Mouse (Mus musculus) cerebellum, adult 9-10 months (tissue): ENCODE results near the gene Prkn.
A peak's percentile ranks its signal among the peaks of the same experiment; 100 is the strongest.

Source experiments
- DNase-seq: peaks from one replicate; pipeline ENCODE4 v3.0.0; 2022

The Prkn gene

DNA sequence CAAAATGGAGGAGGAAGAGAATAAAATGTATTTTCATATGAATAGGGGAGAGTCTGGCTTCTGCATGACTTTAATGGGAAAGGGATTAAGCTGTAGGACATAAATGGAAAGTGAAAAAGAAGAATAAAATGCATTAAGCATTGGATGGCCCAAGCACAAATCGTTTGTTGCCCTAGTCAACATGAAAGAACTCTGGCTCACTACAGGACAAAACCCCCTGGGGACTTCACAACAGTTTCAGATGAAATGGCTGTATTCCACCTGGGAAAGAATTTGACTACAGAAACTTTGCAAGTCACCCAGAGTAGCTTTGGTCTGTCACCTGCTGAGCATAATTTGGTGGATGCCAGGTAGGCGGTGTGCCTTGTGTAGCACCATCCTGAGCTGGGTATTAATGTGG, 925.4 kb downstream of the Prkn start:
- no peak for DNase-seq

DNA sequence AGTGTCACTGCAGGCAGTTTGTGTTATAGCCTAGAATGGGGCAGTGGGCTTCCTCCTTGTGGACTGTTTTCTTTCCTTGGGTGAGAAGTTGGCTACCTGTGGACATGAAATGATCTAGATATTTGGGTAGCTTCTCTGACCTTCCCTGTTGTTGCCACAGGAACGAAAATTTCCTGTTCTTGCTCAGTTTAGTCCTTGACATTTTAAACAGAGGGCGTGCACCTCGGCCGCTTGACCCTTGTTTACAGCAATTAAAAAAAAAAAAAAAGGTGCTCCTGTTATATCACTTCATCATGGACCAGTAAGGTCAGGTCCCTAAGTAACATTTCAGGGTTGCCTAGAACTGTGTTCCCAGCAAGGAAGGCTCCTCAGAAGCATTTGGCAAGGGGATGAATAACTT, 927.1 kb downstream of the Prkn start:
- DNase-seq: no peak

DNA sequence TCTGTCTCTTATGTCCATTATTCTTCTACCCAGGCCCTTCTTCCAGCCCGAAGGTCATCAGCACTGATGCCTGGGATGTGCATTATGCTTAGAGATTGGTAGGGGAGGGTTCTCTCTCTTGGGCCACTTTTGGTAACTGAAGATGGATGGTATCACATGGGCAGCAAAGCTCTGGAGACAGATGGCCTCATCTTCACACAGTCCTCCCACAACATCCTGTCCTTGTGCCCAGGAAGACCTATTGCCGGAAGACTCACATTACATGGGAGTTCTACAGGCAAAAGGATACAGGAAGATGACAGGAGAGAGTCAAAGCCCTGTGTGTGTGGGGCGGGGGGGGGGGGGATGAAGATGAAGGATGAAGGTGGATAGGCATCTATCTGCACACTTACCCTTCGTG, 928.2 kb downstream of the Prkn start:
- DNase-seq: peak; percentile 34

DNA sequence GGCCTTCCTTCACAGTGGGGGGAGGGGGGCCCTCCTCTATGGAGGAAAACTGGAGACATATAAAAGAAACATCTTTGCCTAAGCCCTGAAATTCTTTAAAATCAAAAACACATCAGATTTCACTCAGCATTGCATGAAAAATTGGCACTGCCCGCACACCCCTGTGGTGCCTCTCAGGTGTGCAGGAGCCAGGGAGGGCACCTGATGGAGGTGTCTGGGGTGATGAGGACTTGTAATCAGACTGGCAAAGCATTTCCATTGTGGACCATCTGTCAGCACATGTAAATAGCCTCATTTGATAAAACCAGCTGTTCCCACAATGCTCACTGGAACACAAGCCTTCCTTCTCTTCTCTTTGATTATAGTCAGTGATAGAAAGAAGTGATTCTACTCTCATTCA, 928.8 kb downstream of the Prkn start:
- peak; percentile 81 for DNase-seq

DNA sequence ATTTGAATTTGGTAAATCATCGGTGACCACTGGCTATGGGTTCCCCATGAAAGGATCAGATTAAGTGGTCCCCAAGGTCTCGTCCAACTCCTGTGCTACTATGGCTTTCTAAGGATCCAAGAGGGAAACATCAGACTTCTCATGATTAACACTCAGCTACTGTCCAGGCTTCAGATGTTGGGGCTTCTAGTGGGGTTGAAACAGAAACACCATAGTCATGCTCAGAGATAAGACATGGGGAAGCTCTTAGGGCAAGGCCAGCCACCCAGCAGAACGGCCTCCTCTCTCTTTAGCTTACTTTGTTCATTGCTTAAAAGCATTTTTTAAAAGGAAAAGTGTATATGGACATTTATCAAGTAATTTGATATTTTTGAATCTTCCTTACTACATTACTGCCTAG, 929.3 kb downstream of the Prkn start:
- DNase-seq: no peak

DNA sequence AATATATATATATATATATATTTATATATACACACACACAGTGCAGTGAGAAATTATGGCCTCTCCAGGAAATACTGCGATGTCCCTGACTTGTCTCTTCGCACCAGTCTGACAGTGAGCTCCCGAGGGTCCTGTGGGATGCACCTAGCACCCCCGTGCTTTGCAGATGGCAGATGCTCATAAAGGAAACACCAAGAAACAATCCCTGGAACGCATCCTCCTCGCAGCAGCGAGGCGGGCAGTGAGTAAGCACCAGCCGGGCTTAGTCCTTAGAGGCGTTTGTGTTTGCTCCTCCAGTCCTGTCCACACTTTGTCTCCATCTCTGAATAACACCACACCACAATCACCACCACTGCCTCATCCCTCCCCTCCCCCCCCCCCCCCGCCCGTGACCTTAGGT, 939.4 kb downstream of the Prkn start:
- DNase-seq: no peak

DNA sequence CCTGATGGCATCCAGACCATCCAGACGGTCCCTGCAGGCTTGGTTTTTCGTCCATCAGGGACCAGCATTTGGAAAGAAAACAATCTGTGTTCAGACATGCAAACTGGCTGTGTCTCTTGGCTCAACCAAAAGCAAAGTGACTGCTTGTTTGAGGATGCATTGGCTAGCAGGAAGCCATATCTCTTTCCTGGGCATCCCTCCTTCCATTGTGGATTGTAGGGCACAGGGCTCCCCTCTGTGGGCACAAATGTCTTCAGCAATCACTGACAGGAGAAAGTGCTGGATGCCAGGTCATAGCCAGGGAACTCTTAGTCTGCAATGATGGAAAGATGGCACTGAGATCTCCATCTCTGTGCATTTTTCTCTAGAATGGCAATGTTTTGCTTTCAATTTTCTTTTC, 939.8 kb downstream of the Prkn start:
- DNase-seq: peak; percentile 18

DNA sequence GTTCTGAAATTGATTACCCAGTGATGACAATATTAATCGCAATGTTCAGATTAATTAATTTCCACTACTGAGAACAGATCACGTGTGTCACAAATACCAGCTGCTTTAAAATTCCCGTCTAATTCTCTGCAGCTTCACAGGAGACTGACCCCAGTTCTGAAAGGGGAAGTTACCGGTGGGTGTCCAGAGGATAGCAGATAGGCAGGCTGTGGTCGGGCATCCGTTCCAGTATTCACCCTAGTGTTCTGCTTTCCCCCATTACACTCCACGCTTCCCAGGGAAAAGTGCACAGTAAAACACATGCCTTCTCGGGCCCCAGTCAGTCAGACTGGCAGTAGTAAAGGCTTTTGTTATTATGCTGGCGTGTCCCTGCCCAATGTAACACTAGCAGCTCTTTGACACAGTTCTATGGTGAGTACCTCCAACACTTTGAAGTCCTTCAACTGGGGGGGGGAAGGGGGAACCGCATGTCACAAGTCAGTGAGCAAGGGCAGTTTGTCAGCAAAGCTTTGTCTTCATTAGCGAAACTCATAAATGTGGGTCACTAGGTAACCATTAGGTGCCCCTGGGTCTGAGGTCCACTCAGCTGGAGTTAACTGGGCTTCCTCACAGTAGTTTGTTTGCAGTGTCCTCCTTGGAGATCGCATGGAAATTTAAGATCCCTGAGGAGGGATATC, 940.8 kb downstream of the Prkn start:
- DNase-seq: no peak

DNA sequence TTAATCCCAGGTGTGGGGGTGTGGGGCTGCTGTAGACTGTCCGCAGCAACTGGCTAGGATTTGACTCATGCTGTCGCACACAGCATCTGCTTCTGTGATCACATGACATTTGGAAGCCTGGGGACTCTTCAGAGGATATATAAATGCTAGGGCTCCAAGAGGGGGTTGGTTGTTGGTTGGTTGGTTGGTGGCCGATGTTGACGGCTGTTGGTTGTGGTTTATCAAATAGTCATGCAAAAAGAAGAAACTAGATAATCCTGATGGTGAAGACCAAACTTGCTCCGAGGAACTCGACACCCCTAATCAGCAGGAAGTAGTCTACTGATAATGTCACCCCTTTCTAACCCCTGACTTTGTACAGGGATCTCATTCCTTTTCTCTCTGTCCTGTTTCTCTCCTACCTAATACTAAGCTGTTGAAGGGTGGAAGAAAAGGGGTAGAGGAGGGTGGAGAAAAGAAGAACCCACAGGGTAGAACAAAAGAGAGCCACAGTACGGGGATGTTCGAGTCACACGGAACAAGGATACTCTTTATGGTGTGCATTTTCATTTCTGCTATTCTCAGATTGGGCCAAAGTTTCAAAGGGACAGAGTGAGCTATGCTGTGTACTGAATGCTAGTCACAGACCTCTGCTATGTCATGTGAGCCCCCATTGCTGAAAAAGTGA, 948.2 kb downstream of the Prkn start:
- DNase-seq: no peak

DNA sequence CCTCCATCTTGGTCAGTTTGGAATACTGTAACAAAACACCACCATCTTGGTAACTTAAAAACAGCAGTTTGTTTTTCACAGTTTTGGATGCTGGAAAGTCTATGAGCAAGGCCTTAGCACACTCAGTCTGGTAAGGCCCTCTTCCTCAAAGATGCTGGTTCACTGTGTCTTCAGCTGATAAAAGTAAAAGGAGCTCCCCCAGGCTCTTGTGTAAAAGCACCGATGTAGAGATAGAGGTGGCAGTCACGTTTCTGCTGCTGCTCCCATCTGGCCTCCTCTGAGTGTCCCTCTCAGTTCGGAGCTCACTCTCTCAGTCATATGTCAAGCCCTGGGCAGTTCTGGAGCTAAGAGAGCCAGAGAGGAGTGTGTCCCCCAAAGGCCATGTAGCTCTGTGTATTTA, 955.8 kb downstream of the Prkn start:
- no peak for DNase-seq

DNA sequence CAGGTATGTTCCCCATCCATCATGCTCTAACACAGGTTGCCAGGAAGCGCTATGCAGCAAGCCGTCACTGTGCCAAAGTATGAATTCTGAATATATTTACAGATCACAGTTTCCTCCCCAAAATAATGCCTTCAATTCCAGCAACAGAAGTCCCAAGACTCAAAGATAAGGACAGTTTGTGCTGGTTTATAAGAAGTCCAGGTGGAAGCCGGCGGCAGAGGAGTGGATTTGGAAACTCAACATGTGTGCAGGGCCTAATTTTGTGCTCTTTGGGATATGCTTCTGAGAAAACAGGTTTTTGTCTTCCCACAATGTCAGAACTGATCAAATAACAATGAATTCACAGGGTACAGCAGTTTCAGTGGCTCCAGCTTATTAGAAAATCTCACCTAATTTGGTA, 961.0 kb downstream of the Prkn start:
- DNase-seq: no peak

DNA sequence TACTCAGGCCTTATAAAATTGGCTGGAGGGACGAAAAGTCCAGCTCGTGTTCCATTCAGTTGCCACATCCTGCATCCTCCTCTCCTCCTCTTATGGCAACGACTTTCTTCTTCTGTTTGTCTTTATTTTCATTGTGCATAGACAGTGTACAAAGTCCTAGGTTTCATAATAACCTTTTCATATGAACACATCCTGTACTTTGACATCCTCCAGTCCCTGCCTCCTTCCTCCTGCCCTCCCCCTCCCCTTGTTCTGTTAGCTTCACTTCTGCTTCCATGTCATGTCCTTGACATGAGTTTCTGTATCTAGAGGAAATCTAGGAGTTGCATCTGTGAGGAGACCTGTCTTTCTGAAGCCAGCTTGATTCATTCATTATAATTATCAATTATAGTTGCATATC, 967.1 kb downstream of the Prkn start:
- no peak for DNase-seq

DNA sequence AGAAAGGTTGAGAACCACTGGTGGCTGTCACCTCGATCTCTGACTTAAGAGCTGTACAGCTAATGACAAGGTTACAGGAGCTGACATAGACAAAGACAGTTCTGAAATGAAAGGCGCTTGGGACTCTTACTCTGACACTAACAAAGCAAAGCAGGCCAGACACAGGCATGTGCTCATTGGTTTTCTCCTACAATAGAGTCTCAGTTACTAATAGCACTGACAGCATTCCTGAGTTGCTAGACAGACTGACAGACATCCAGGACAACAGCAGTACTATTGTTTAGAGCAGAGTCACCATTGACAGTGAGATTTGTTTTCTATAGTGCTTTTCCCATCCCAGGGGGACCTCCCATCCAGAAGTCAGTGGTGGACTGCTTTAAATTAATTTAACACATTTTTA, 977.7 kb downstream of the Prkn start:
- DNase-seq: no peak

DNA sequence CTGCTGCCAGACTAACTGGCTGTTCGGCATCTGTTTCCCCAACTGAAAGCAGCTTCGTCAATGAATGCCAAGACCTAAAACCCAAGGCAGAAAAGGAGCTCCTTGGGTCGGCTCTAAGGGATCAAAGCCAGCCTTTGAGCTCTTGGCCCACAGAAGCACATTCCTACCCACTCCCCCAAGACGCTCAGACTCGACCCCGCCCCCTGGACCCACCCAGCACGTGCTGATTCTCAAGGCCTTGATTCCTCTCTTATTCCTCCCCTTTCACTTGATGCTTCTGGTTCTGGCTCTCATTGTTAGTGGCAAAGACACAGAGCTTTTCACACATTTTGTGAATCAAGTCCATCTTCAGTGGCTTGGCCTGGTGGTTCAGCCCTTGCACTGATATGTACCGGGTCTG, 979.3 kb downstream of the Prkn start:
- DNase-seq: no peak

DNA sequence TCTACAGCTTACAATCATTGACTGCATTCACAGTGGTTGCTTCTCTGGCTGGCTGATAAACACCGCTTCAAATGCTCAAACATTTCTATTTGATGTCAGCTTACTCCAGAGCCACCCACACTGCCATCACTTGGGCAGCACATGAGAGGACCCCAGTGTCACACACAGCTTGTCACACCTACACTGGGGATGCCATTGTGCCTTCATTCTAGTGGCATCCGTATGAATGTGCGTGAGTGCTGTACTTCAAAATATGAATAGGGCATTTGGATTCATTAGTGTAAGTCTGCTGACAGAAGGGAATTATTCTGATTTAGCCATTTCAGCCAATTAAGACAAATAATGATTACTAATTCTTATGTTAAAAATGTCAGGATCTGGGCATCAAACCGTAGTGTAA, 980.6 kb downstream of the Prkn start:
- no peak for DNase-seq

DNA sequence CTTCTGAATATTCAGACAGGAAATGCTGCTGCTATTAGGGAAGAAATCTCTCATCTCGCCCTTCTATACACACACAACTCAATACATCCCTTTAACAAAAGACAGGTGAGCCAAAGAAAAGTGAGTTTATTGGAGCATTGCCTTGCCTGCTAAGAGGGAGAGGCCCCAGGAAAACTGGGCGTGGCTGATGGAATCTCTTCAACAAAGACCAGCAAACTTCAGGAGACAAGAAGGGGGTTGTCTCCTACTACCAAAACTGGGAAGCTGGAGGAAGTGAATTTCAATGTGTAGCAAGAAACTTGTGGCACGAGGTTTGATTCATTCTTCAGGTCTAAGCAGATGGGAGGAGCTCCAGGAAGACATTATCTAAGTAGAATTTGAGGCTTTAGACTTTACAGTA, 989.3 kb downstream of the Prkn start:
- DNase-seq: no peak

DNA sequence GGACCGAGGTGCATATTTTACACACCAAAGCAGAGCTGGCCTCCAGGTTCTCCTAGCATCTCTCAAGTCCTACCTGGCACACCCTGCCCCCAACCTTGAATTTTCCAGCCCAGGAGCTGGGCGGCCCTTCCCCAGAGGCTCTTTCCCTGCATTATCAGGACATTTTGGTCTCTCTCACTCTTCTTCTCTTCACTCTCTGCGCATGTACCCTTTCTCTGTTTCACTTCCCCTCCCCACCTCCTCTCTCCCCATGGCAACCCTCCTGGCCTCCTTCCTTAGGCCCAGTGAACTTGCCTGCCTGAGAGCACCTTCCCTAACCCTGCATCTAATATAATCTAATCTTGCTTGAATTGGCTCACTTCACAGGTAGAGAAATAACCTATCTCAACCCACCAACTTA, 996.9 kb downstream of the Prkn start:
- no peak for DNase-seq

DNA sequence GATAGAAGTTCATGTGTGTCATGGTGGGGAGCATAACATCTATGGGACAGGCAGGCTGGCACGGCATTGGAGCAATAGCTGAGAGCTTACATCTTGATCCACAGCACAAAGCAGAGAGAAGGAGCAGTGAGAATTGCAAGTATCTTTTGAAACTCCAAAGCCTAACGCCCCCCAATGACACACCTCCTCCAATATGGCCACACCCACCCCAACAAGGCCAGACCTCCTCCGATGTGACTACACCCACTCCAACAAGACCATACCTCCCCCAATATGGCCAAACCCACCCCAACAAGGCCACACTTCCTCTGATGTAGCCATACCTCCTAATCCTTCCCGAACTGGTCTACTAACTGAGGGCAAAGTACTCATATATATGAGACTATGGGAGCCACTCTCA, 1004.3 kb downstream of the Prkn start:
- no peak for DNase-seq

DNA sequence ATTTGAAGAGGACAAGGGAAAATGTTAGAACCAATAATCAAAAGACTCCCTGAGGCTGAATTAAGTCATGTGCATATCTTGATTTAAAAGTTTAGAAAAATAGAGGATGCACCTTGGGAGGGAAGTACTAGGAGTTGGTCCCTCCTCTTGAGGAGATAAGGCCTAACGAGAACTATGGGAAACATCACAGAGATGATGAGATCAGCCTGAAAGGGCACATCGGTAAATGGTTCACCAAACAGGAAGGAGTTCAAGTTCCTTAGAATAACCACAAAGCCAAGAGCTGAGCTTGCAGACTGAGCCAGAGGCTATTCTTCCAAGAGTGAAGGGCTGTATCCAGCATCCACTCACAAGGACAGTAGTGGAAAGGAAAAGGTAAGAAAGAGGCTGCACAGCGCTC, 1004.8 kb downstream of the Prkn start:
- no peak for DNase-seq

DNA sequence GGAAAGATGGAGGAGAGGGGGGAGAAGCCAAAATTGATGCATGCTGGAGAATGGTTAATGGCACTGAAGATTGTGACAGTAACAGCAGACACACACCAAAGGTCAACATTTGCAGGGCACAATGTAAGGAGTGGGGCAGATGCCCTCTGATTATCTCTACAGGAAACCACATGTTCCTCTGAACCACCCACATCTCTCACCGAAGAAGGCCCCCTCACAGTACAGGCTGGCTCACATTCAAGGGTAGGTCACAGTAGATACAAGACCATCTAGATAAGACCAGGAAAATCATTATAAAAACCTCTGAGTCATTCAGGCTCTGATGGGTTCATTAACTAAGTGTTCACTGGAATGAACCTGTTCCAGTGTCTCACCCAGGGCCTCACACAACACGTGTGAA, 1005.3 kb downstream of the Prkn start:
- no peak for DNase-seq

DNA sequence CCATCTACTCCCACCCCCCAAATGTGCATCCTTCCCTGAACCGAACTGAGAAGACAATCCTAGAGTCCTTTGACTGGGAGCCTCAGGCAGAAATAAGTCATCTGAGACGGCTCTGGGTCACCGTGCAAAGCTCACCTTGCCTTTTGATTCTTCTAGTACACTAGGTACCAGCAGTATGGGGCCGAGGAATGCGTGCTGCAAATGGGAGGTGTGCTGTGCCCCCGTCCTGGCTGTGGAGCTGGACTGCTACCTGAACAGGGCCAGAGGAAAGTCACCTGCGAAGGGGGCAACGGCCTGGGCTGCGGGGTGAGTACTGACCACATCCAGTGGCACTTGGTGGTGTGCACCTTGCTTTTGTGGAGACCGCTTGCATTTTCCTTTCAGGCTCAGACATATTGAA, 1014.4 kb downstream of the Prkn start:
- no peak for DNase-seq

DNA sequence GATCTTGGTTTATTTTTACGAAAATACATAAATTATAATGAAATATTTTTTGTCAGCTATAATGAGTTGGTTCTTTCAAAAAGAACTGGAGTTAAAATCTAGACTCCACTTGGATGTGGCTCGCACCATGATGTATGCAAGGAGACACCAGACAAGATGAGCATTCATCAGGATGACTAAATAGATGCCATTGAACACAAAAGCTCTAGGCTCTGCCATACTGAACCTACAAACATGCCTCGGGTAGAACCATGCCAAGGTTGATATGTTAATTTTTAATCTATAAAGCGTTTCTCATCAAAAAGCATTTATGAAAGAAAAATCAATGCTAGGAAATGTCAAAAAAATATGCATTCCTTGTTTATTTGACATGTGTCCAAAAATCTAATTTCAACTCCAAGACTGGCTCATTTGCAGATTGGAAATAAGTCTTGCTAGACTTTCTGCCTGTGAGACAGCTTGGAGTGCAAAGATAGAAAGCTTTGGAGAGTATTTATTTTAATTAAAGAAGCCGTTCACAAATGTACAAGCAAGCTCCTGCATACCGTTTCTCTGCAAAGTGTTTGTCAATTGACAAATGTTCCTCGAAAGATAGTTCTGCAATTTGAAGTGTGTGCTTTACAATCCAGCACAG, 1018.7 kb downstream of the Prkn start:
- no peak for DNase-seq

DNA sequence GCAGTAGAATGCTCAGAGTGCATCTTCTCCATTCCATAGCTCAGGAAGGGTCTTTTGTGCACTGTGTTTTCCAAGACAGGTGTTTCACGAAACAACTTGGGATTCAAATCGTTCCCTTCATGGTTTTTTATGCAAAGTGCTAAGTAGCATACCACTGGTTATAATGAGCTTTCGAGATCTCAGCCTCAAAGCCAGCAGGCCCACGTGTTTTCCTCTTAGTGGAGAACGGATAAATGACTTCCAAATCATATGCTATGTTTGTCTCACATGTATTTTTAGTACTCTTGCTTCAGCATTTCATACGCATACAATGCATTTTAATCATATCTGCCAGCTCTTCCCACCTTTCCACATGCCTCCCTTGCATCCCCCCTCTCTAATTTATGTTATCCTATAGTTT, 1021.0 kb downstream of the Prkn start:
- DNase-seq: no peak

DNA sequence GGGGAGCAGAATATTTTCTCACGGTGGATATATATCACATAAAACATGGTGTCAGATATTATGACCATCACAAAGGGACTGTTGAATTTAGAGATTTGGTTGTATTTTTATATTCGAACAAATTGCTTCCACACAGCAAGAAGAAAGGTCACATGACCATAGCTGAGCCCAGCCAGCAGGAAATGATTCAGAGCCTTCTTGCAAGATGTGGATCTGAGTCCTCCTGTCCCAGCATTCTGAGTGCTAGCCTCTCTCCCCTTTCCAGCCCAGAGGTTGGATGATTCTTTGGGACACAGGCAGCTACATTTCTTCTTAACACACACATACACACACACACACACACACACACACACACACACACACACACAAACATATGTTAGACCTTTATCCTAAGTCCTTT, 1022.2 kb downstream of the Prkn start:
- no peak for DNase-seq

DNA sequence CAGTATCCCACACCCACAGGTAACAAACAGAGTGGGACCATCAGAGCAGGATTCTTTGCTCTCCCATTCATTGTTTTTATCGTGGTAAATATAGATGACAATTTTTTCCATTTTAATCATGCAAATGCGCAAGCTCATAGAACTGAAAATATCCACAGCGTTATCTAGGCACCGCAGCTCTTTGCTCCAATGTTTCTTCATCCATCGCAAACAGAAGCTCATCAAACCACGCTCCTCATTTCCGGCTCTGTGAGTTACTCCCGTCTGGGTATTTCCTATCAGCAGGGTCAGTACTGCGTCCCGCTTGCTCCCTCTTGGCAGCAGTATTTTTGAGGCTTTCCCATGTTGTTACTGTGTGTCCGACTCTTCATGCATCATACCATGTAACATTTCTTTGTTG, 1022.8 kb downstream of the Prkn start:
- DNase-seq: no peak
